Mouse (Mus musculus): ENCODE results near the gene Nek10. TPM values are rescaled to one million over a fixed set of nuclear protein-coding genes. Genes with fewer than 3 reads are reported as not detected.

The Nek10 gene
- total and polyA plus RNA-seq, 2 experiments from 2014 or later, result 0.01 TPM; not detected in 1

DNA sequence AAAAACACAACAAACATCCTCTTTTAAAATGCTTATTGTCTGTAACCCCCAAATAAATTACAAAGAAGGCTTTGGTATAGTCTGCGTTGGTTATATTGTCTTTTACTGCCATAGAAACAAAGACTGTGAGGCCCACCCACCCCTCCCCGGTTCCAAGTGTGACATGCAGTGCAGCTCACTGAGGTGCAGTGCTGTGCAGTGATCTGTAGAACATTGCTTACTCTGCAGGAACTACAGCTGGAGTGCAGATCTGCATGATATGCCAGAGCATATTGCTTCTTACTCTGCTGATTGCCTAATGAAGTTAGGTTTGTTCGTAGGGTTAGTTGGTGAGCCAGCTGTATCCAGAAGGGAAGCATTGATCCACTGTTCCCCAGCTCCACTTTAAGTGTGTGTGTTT, 57.1 kb downstream of the Nek10 start:
- no peaks in the 10 kb centered on the region for H3K36me3 ChIP-seq (replicated peaks; ENCODE audit: control insufficient read depth, insufficient read depth, low read length)
- no peak overlapping the region for H3K27ac ChIP-seq (ENCODE audit: low read depth)
- WGBS, result 79% methylated on average over 3 of the region's 3 CpGs
- H3K27me3 ChIP-seq (ENCODE audit: control insufficient read depth, insufficient read depth, low read length), result no peaks in the 10 kb centered on the region
- ATAC-seq (ENCODE audit: insufficient read depth, low read depth), result no peak
- H3K9me3 ChIP-seq (replicated peaks; ENCODE audit: control insufficient read depth, low read length), result no peaks in the 10 kb centered on the region
- DNase-seq (ENCODE audit: low spot score), result no peak
- TF ChIP-seq CTCF (IDR thresholded peaks at IDR 0.05; ENCODE audit: low read depth) (no peak), EP300 (IDR thresholded peaks at IDR 0.05; ENCODE audit: low read depth) (no peak)
- H3K9ac ChIP-seq (replicated peaks; ENCODE audit: low read depth, low read length), result no peak overlapping the region
- H3K4me3 ChIP-seq (ENCODE audit: low read depth, low read length), result no peak overlapping the region
- no peaks in the 10 kb centered on the region for H3K4me1 ChIP-seq (ENCODE audit: control insufficient read depth, insufficient read depth)
- no peak overlapping the region for H3K4me2 ChIP-seq (ENCODE audit: low read depth, low read length)

DNA sequence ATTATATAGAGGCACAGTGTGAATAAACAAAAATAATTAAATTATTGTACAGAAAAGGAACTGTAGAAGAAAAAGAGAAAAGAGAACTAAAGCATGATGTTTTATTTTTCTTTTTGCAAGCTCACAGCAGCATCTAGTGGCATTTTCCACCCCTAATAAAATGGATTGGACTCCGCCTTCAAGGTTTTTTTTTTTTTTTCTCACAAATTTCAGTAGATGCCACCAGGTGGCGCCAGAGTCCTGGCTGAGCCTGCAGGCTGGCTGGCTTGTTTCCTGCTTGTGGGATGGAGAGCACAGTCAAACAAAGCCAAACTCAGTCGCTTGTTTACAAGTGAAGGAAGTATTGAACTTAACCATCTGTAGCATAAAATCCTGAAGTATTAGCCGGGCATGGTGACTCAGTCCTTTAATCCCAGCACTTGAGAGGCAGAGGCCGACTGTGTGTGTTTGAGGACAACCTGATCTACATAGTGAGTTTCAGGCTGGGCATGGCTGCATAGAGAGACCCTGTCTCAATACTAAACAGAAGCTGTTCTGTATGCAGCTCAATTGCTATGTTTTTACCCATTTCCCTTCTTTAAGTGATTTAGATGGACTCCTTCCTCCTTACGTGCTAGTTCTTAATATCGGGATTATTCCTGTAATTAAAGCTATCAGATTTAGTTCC, 60.6 kb downstream of the Nek10 start:
- Histone ChIP-seq H3K9ac (replicated peaks; ENCODE audit: low read depth, low read length) (no peak overlapping the region), H3K9me3 (replicated peaks; ENCODE audit: control insufficient read depth, low read length) (no peaks in the 10 kb centered on the region), H3K27ac (ENCODE audit: low read depth) (no peak overlapping the region), H3K4me3 (ENCODE audit: low read depth, low read length) (no peak overlapping the region), H3K27me3 (ENCODE audit: control insufficient read depth, insufficient read depth, low read length) (no peaks in the 10 kb centered on the region), H3K36me3 (replicated peaks; ENCODE audit: control insufficient read depth, insufficient read depth, low read length) (no peaks in the 10 kb centered on the region), H3K4me1 (ENCODE audit: control insufficient read depth, insufficient read depth) (no peaks in the 10 kb centered on the region), H3K4me2 (ENCODE audit: low read depth, low read length) (no peak overlapping the region)
- ATAC-seq (ENCODE audit: insufficient read depth, low read depth) (peak; percentile 30; the same call in 1 of the 2 replicates), DNase-seq (ENCODE audit: low spot score) (peak; percentile 81)
- WGBS, result 25% methylated on average over 7 of the region's 7 CpGs
- TF ChIP-seq CTCF (IDR thresholded peaks at IDR 0.05; ENCODE audit: low read depth) (peak; percentile 81), EP300 (IDR thresholded peaks at IDR 0.05; ENCODE audit: low read depth) (no peak)

DNA sequence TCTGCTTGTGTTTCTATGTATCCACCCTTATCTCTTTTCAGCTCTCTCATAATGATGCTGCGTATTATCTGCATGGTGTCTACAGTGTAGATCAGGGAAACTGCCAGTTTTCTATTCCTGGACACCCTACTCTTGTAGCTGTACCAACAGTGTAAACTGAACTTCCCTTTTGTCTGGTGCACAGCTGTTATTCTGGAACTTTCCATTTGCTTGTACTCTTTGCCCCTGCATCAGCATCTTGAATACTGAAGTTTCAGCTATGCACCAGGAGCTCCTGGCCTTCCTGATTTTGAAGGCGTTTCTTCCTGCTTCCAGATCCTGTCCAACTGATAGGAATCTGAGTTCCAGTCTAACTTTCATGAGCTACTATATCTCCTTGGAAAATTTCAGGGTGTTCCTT, 66.0 kb downstream of the Nek10 start:
- ATAC-seq (ENCODE audit: insufficient read depth, low read depth), result no peak
- Histone ChIP-seq H3K9ac (replicated peaks; ENCODE audit: low read depth, low read length) (no peak overlapping the region), H3K27ac (ENCODE audit: low read depth) (no peak overlapping the region), H3K4me1 (ENCODE audit: control insufficient read depth, insufficient read depth) (no peaks in the 10 kb centered on the region), H3K9me3 (replicated peaks; ENCODE audit: control insufficient read depth, low read length) (no peaks in the 10 kb centered on the region), H3K36me3 (replicated peaks; ENCODE audit: control insufficient read depth, insufficient read depth, low read length) (no peaks in the 10 kb centered on the region), H3K4me3 (ENCODE audit: low read depth, low read length) (no peak overlapping the region), H3K27me3 (ENCODE audit: control insufficient read depth, insufficient read depth, low read length) (no peaks in the 10 kb centered on the region), H3K4me2 (ENCODE audit: low read depth, low read length) (no peak overlapping the region)
- no peak for DNase-seq (ENCODE audit: low spot score)
- TF ChIP-seq EP300 (IDR thresholded peaks at IDR 0.05; ENCODE audit: low read depth) (no peak), CTCF (IDR thresholded peaks at IDR 0.05; ENCODE audit: low read depth) (no peak)
- WGBS, result 46% methylated on average over 2 of the region's 2 CpGs

DNA sequence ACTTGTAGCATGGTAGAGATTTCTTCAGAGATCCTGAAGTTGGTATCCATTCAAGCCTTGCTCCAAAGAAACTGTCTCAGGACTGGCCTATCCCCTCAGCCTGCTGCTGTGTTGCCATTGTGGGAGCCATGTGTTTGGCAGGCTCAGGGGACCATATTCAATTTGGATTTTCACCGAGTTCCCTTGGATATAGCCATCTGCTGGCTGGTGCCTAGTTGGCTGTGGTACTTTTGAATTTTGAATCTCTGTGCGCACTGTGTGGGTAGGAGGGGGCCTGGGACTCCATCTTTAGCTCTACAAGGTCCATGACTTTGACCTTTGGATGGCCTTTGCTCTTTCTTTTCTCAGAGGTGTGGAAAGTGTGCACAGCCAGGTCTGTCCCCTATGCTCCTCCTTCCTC, 66.8 kb downstream of the Nek10 start:
- Histone ChIP-seq H3K4me1 (ENCODE audit: control insufficient read depth, insufficient read depth) (no peaks in the 10 kb centered on the region), H3K9ac (replicated peaks; ENCODE audit: low read depth, low read length) (no peak overlapping the region), H3K9me3 (replicated peaks; ENCODE audit: control insufficient read depth, low read length) (no peaks in the 10 kb centered on the region), H3K4me3 (ENCODE audit: low read depth, low read length) (no peak overlapping the region), H3K36me3 (replicated peaks; ENCODE audit: control insufficient read depth, insufficient read depth, low read length) (no peaks in the 10 kb centered on the region), H3K27me3 (ENCODE audit: control insufficient read depth, insufficient read depth, low read length) (no peaks in the 10 kb centered on the region), H3K4me2 (ENCODE audit: low read depth, low read length) (no peak overlapping the region), H3K27ac (ENCODE audit: low read depth) (no peak overlapping the region)
- no peak for ATAC-seq (ENCODE audit: insufficient read depth, low read depth)
- no peak for DNase-seq (ENCODE audit: low spot score)
- WGBS, result 81% methylated on average over 2 of the region's 2 CpGs
- TF ChIP-seq CTCF (IDR thresholded peaks at IDR 0.05; ENCODE audit: low read depth), result no peak
- no peak for TF ChIP-seq EP300 (IDR thresholded peaks at IDR 0.05; ENCODE audit: low read depth)

DNA sequence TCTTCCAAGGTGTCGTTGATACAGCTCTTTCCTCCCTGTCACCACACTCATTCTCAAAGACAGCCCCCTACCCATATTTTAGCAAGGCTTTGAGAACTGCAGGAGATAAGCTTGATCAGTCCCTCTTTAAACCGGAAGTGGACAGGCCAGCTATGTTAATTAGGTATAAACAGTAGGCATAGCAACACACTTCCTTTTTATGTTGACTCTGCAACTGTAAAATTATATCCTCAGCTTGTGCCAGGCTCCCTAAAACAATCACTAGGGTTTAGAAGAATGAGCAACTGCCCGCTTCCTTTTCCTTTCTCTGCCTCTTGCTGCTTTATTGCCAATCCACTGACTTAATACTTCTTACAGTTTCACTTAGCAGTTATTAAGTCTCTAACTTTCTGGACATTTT, 67.2 kb downstream of the Nek10 start:
- Histone ChIP-seq H3K4me2 (ENCODE audit: low read depth, low read length) (no peak overlapping the region), H3K36me3 (replicated peaks; ENCODE audit: control insufficient read depth, insufficient read depth, low read length) (no peaks in the 10 kb centered on the region)
- 44% methylated on average over 3 of the region's 3 CpGs for WGBS

DNA sequence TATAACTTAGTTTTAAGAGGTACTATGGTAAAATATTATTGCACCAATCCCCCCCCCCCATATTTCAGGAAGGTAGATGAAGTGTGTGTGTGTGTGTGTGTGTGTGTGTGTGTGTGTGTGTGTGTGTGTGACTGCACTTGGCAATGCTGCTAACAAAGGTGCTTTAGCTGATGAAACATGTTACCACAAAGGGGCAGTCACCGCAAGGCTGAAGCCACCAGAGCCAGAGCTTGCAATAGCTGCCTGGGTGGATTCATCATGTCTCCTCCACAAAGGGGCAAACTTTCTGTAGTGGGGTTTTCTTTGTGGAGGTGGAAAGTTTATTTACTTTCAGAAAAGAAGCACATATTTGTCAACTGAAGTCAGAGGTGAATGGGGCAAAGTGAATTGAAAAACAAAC, 67.9 kb downstream of the Nek10 start:
- TF ChIP-seq EP300 (IDR thresholded peaks at IDR 0.05; ENCODE audit: low read depth) (no peak), CTCF (IDR thresholded peaks at IDR 0.05; ENCODE audit: low read depth) (no peak)
- H3K4me1 ChIP-seq (ENCODE audit: control insufficient read depth, insufficient read depth), result no peaks in the 10 kb centered on the region
- no peak overlapping the region for H3K4me2 ChIP-seq (ENCODE audit: low read depth, low read length)
- no peak overlapping the region for H3K4me3 ChIP-seq (ENCODE audit: low read depth, low read length)
- ATAC-seq (ENCODE audit: insufficient read depth, low read depth) (no peak), DNase-seq (ENCODE audit: low spot score) (no peak)
- 76% methylated on average over 1 of the region's 1 CpGs for WGBS
- no peaks in the 10 kb centered on the region for H3K9me3 ChIP-seq (replicated peaks; ENCODE audit: control insufficient read depth, low read length)
- H3K27me3 ChIP-seq (ENCODE audit: control insufficient read depth, insufficient read depth, low read length), result no peaks in the 10 kb centered on the region
- no peak overlapping the region for H3K9ac ChIP-seq (replicated peaks; ENCODE audit: low read depth, low read length)
- H3K36me3 ChIP-seq (replicated peaks; ENCODE audit: control insufficient read depth, insufficient read depth, low read length), result no peaks in the 10 kb centered on the region
- no peak overlapping the region for H3K27ac ChIP-seq (ENCODE audit: low read depth)

More for the DNA sequence above, 67.2 kb downstream of the Nek10 start:
- no peaks in the 10 kb centered on the region for H3K27me3 ChIP-seq (ENCODE audit: control insufficient read depth, insufficient read depth, low read length)
- no peak overlapping the region for H3K9ac ChIP-seq (replicated peaks; ENCODE audit: low read depth, low read length)
- no peak overlapping the region for H3K27ac ChIP-seq (ENCODE audit: low read depth)
- no peaks in the 10 kb centered on the region for H3K9me3 ChIP-seq (replicated peaks; ENCODE audit: control insufficient read depth, low read length)
- no peak for DNase-seq (ENCODE audit: low spot score)
- no peak for TF ChIP-seq CTCF (IDR thresholded peaks at IDR 0.05; ENCODE audit: low read depth)
- TF ChIP-seq EP300 (IDR thresholded peaks at IDR 0.05; ENCODE audit: low read depth), result no peak
- ATAC-seq (ENCODE audit: insufficient read depth, low read depth), result no peak
- H3K4me1 ChIP-seq (ENCODE audit: control insufficient read depth, insufficient read depth), result no peaks in the 10 kb centered on the region
- no peak overlapping the region for H3K4me3 ChIP-seq (ENCODE audit: low read depth, low read length)
